Mouse (Mus musculus): ENCODE results near the gene Pim1. TPM values are rescaled to one million over a fixed set of nuclear protein-coding genes. Genes with fewer than 3 reads are reported as not detected.

Gene Pim1
- polyA plus RNA-seq, 1 experiment from 2014 or later: 19.3 TPM

DNA sequence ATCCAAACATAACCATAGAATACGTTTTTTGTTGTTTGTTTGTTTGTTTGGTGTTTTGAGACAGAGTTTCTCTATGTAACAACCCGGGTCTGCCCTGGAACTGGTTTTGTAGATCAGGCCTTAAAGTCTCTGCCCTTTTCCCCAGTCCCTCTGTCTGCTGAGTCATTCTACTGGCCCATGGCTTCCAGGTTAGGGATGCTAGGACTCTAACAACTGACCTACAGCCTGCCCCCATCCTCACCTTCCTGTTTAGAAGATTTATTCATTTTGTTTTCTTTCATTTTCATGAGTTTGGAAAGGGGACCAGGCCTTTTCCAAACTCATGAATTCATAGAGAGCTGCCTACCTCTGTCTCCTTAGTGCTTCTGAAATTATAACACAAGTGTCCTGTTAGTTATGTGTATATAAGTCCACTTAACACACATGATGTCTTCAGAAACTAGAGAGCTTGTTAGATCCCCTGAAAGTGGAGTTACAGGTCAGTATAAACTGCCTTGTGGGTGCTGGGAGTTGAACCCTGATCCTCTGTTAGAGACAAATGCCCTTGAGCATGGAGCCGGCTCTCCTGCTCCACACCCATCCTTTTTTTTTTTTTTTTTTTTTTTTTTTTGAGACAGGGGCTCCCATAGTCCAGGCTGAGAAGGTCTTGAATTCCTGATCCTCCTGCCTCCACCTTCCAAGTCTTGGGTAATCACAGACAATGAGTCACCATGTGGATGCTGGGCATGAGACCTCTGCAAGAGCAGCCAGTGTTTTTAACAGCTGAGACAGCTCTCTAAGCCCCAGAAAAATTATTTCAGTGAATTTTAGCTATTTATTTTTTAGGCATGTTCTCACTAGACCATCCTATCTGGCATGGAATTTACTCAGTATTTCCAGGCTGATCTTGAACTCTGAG lies 5.0 kb upstream of the Pim1 start:
- no peaks in the 10 kb centered on the region for H3K36me3 ChIP-seq
- H3K27ac ChIP-seq (replicated peaks): no peak overlapping the region
- H3K4me1 ChIP-seq: peaks cover 16% of the 10 kb centered on the region
- no peak overlapping the region for H3K4me2 ChIP-seq
- H3K9ac ChIP-seq: no peak overlapping the region
- H3K9me3 ChIP-seq: no peaks in the 10 kb centered on the region; the same call in 1 of the 2 replicates
- no peak overlapping the region for H3K4me3 ChIP-seq
- no peaks in the 10 kb centered on the region for H3K27me3 ChIP-seq (replicated peaks)
- no peak for ATAC-seq (ENCODE audit: extremely low read depth, insufficient number of reproducible peaks, low FRiP score, low TSS enrichment)
- WGBS: 70% methylated on average over 3 of the region's 3 CpGs

DNA sequence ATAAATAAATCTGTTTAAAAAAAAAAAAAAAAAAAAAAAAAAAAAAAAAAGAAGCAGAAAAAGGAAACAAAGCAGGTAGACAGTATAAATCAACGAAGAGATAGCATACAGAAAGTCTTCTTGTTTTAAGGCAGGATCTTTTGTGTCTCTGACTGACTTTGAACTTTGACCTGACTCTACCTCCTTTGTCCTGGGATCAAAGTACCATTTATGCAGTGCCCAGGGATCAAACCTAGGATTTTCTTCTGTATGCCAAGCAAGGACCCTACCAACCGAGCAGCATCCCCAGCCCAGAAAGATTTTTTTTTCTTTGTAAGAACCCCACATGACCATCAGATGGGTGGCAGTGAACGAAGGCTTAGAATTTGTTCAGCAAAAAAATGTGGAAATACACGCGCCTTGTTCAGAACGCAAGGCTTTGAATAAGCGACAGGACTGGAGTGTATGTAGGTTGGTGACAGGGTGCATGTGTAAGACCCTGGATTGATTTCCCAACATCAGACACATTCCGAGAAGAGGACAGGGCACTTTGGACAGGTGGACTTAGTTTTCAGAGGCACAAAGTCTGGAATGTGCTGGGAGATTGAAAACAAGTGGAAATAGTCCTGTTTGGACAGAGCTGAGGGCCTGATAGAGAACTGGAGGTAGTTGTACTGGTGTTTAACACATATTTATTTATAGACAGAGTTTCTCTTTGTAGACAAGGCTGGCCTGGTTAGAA lies 2.1 kb upstream of the Pim1 start:
- Histone ChIP-seq H3K4me2 (peak overlapping the region; percentile 95), H3K4me1 (peaks cover 19% of the 10 kb centered on the region), H3K27ac (replicated peaks) (peak overlapping the region; percentile 92), H3K9me3 (no peaks in the 10 kb centered on the region), H3K36me3 (peaks cover 4% of the 10 kb centered on the region), H3K4me3 (peak overlapping the region; percentile 72), H3K9ac (peak overlapping the region; percentile 94), H3K27me3 (replicated peaks) (no peaks in the 10 kb centered on the region)
- ATAC-seq (ENCODE audit: extremely low read depth, insufficient number of reproducible peaks, low FRiP score, low TSS enrichment): no peak
- WGBS: 83% methylated on average over 8 of the region's 8 CpGs

DNA sequence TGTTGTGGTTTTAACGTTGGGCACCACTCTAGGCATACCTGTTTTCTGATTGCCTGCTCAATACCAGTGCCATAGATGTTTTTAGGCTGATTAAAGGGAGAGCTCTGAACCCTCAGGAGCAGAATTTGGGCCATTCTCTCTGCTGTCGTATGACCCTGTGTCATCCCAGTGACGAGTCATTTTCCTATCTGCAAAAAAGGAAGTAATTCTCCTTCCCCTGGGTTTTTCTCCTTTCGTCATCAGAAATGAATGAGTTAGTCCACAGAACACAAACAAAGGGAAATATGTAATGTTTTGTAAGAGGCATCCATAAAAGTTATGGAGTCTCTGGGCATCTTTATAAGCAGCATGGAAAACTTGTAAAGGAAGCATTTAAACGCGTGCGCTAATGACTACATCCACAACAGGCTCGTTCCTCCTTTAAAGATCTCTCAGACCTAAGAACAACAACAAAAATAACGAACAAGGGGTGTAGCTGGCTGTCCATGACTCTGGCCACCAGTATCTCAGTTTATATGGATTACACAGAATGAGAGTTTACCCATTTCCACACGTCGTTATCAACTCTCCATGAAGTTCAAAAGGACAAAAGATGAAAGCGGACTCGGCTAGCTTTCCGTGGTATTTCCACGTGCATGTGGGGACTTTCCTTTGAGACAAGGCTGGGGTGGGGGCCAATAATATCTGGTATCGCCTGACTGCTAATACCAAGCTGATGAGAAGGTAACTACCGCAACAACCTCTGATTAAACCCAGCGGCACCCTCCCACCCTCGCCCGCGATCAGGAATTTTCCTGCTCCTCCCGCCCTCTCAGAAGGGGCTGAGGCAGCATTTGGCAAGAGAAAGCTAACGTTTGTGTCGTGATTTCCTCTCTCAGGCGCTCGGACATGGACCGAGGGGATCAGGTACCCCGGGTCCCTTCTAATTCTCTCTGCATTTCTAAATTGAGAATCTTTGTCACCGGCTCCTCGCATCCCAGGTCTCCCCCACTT lies 1.3 kb upstream of the Pim1 start:
- H3K4me1 ChIP-seq: peaks cover 23% of the 10 kb centered on the region
- no peaks in the 10 kb centered on the region for H3K27me3 ChIP-seq (replicated peaks)
- H3K4me2 ChIP-seq: peak overlapping the region; percentile 95
- peak overlapping the region; percentile 72 for H3K4me3 ChIP-seq
- no peak for ATAC-seq (ENCODE audit: extremely low read depth, insufficient number of reproducible peaks, low FRiP score, low TSS enrichment)
- H3K9ac ChIP-seq: peak overlapping the region; percentile 94
- 6% methylated on average over 30 of the region's 30 CpGs for WGBS
- H3K36me3 ChIP-seq: peaks cover 13% of the 10 kb centered on the region
- H3K9me3 ChIP-seq: no peaks in the 10 kb centered on the region
- peak overlapping the region; percentile 92 for H3K27ac ChIP-seq (replicated peaks)

DNA sequence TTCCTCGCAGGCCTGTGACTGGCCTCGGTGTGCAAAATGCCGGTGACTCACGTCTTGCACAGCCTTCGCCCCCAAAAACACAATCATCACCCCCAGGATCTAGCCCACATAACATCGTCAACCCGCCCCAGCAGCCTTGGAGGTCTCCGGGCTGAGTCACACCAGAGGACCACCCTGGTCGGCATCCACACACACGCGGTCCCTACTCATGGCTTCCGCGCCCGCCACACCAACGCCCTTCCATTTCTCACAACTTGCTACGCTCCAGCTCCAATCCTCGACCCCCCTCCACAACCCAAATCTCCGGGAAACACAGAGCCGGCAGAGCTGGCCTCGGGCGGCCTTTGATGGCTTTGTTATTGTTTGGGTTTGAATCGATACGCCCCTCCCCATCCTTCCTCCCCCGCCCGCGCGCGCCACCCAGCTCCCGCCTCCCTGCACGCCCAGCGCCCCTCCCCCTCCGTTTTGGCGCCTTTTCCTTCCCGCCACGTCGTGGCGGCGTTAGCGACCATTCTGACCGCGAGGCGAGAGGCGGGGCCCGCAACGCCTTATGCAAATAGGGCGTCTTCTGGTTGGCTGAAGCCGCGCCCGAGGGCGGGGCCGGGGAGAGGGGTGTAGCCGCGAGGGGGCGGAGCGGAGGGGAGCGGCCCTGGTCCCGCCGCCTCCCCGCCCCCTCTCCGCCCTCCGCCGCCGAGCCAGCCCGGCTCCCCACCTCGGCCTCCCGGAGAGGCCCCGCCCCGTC lies 411 bp upstream of the Pim1 start:
- H3K36me3 ChIP-seq: peaks cover 22% of the 10 kb centered on the region
- peaks cover 26% of the 10 kb centered on the region for H3K4me1 ChIP-seq
- H3K4me3 ChIP-seq: peak overlapping the region; percentile 87
- H3K4me2 ChIP-seq: peak overlapping the region; percentile 95
- ATAC-seq (ENCODE audit: extremely low read depth, insufficient number of reproducible peaks, low FRiP score, low TSS enrichment): peak; percentile 87
- H3K9ac ChIP-seq: peak overlapping the region; percentile 94
- under 1% methylated on average over 39 of the region's 68 CpGs for WGBS
- H3K9me3 ChIP-seq: no peaks in the 10 kb centered on the region
- H3K27me3 ChIP-seq (replicated peaks): no peaks in the 10 kb centered on the region
- peak overlapping the region; percentile 92 for H3K27ac ChIP-seq (replicated peaks)

DNA sequence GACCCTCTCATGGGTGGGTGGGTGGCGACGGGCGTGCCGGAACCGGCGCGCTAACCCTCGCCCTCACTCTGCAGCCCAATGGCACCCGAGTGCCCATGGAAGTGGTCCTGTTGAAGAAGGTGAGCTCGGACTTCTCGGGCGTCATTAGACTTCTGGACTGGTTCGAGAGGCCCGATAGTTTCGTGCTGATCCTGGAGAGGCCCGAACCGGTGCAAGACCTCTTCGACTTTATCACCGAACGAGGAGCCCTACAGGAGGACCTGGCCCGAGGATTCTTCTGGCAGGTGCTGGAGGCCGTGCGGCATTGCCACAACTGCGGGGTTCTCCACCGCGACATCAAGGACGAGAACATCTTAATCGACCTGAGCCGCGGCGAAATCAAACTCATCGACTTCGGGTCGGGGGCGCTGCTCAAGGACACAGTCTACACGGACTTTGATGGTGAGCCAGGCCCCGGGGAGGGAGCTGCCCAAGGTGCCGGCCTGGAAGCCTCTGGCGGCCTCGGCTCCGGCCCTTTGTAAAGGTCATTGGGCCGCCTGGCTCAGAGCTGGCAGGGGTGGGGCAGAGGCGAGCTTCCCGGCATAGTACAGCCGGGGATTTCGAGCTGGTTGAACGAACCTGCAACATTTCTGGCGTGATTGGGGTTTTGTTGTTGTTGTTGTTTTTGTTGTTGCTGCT lies 1.2 kb downstream of the Pim1 start:
- no peak for ATAC-seq (ENCODE audit: extremely low read depth, insufficient number of reproducible peaks, low FRiP score, low TSS enrichment)

DNA sequence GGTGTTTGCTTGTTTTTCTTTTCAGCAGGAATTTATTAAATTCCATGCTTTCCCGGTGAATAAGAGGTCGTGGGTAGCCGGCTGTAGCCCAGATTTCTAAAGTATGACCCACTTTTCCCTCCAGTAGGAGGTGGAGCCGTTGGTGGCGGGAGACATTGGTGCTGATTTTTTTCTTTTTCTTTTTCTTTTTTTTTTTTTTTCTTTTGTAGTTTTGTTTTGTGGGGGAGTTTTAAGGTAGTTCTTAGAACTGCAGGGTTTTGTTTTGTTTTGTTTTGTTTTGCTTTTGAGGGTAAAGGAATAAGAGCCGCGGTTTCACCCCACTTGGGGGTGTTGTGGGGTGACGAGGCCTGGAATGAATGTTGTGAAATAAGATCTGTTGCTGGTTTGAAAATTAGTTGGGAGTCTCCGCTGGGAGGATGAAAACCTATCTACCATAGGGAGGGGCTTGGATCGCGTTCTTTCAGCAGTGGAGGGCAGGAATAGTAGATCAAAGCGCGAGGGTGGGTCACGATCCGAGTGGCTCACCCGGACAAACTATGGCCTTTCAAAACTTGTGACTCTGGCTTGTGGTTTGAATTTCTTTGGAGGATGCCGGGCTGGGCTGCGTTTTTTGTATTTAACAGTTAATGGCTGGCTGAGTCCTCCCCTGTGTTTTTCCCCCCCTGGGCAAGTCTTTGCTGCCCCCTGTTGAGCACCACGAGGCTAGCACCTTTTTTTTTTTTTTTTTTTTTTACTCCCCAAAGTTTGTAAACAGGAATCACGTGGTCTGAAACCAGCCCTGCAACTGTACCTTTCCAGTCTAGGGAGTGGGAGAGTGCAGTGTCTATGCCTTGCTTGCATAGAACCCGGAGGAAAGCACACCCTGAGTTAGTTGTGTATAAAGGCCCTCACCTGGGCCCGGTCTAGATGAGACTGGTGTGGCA lies 2.0 kb downstream of the Pim1 start:
- Histone ChIP-seq H3K4me1 (peaks cover 26% of the 10 kb centered on the region), H3K27ac (replicated peaks) (peak overlapping the region; percentile 97), H3K36me3 (peaks cover 22% of the 10 kb centered on the region), H3K9ac (peak overlapping the region; percentile 98), H3K4me2 (peak overlapping the region; percentile 87), H3K27me3 (replicated peaks) (no peaks in the 10 kb centered on the region), H3K4me3 (peak overlapping the region; percentile 87), H3K9me3 (no peaks in the 10 kb centered on the region)
- 2% methylated on average over 22 of the region's 22 CpGs for WGBS
- ATAC-seq (ENCODE audit: extremely low read depth, insufficient number of reproducible peaks, low FRiP score, low TSS enrichment): no peak; the same call in 1 of the 2 replicates

More for the DNA sequence above, 1.2 kb downstream of the Pim1 start:
- H3K4me1 ChIP-seq: peaks cover 26% of the 10 kb centered on the region
- peak overlapping the region; percentile 97 for H3K27ac ChIP-seq (replicated peaks)
- under 1% methylated on average over 48 of the region's 48 CpGs for WGBS
- no peaks in the 10 kb centered on the region for H3K27me3 ChIP-seq (replicated peaks)
- peak overlapping the region; percentile 87 for H3K4me2 ChIP-seq
- H3K9me3 ChIP-seq: no peaks in the 10 kb centered on the region
- peaks cover 22% of the 10 kb centered on the region for H3K36me3 ChIP-seq
- H3K9ac ChIP-seq: peak overlapping the region; percentile 98
- H3K4me3 ChIP-seq: peak overlapping the region; percentile 87

DNA sequence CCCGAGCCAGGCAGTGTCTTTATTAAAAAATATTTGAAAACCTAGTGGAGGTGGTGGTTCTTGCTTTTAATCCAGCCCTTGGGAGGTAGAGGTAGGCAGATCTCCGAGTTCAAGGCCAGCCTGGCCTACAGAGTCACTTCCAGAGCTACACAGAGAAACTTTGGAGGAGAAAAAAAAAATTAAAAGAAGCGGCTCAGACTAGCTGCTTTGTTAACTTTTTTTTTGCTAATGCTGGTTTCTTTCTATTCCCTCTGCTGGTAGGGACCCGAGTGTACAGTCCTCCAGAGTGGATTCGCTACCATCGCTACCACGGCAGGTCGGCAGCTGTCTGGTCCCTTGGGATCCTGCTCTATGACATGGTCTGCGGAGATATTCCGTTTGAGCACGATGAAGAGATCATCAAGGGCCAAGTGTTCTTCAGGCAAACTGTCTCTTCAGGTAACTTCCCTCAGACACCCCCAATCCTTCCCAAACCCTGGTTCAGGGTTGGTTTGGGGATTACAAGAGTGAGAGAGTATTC lies 3.0 kb downstream of the Pim1 start:
- WGBS: 70% methylated on average over 11 of the region's 11 CpGs
- Histone ChIP-seq H3K36me3 (peaks cover 22% of the 10 kb centered on the region), H3K9ac (peak overlapping the region; percentile 98), H3K4me3 (peak overlapping the region; percentile 87), H3K27ac (replicated peaks) (peak overlapping the region; percentile 97), H3K9me3 (no peaks in the 10 kb centered on the region), H3K27me3 (replicated peaks) (no peaks in the 10 kb centered on the region), H3K4me2 (peak overlapping the region; percentile 87), H3K4me1 (peaks cover 31% of the 10 kb centered on the region)
- ATAC-seq (ENCODE audit: extremely low read depth, insufficient number of reproducible peaks, low FRiP score, low TSS enrichment): no peak

DNA sequence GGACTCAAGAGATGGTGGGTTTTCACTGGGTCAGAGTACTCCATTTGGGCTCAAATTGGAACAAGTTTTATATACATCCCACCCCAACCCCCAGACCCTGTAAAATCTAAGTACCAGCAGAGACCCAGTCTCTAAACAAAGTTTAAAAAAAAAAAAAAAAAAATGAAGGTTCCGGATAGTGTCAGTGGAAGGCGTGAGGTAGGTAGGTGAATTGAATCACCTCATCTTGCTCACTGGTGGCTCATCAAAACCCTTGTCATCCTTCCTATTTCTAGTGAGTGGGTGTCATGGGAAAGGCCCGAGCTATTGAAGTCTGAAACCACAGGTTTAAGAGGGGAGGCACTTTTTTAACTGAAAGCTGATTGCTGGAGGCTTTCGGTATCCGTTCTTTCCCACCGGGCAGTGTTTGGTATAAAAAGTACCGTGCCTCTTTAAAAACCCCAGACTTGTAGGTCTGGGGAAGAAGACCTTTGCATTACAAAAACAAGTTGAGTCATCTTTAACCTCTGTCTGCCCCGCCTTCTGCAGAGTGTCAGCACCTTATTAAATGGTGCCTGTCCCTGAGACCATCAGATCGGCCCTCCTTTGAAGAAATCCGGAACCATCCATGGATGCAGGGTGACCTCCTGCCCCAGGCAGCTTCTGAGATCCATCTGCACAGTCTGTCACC lies 3.6 kb downstream of the Pim1 start:
- Histone ChIP-seq H3K4me2 (peak overlapping the region; percentile 87), H3K27me3 (replicated peaks) (no peaks in the 10 kb centered on the region), H3K9ac (peak overlapping the region; percentile 98), H3K9me3 (no peaks in the 10 kb centered on the region), H3K36me3 (peaks cover 22% of the 10 kb centered on the region), H3K4me1 (peaks cover 24% of the 10 kb centered on the region), H3K27ac (replicated peaks) (peak overlapping the region; percentile 97; the same call in 1 of the 2 replicates), H3K4me3 (peak overlapping the region; percentile 87)
- 70% methylated on average over 10 of the region's 10 CpGs for WGBS
- no peak for ATAC-seq (ENCODE audit: extremely low read depth, insufficient number of reproducible peaks, low FRiP score, low TSS enrichment)

DNA sequence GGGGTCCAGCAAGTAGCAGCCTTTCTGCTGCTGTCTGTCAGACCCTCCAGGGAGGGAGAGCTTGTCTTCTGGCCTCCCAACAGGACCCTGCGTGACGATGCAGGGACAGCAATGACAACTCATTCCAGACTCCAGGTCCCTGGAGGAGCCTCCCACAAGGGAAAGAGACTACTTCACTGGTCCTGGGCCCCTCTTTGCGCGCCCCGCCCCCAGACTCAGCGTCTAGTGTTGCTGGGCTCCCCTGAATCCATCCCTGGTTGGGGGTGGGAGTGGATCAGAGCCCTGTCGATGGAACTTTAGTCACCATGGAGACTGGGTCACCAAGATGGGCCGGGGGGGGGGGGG lies 4.2 kb downstream of the Pim1 start:
- peak overlapping the region; percentile 56 for H3K9ac ChIP-seq
- H3K4me1 ChIP-seq: peaks cover 21% of the 10 kb centered on the region
- no peaks in the 10 kb centered on the region for H3K9me3 ChIP-seq
- H3K36me3 ChIP-seq: peaks cover 22% of the 10 kb centered on the region
- peak overlapping the region; percentile 87 for H3K4me2 ChIP-seq
- no peaks in the 10 kb centered on the region for H3K27me3 ChIP-seq (replicated peaks)
- ATAC-seq (ENCODE audit: extremely low read depth, insufficient number of reproducible peaks, low FRiP score, low TSS enrichment): no peak
- H3K4me3 ChIP-seq: peak overlapping the region; percentile 87
- H3K27ac ChIP-seq (replicated peaks): peak overlapping the region; percentile 97; the same call in 1 of the 2 replicates
- WGBS: 59% methylated on average over 7 of the region's 8 CpGs

All from heart, embryonic 13.5 days (tissue).